Mouse (Mus musculus) A20 (cell line): ENCODE results near the gene Acot13.
"Not testable (repeated sequence)": the region's sequence is repeated elsewhere in the genome, so short reads cannot be mapped to it uniquely, and the experiment has no call there.

ENCODE experiments used
- DNase-seq: peaks from one replicate; pipeline ENCODE4 v3.0.0-alpha.2; 2011; ENCODE audit warnings: low read depth, low spot score

The Acot13 gene

GRCm38 (mm10) chr13:24831353-24832130 lies at the start of gene Acot13, which contains the start of gene Tdp2:
Acot13 (minus strand) TSS chr13:24831540.
Tdp2 (plus strand) TSS chr13:24831679.
- DNase-seq, result peak; percentile 98

GRCm38 (mm10) chr13:24880704-24881103 lies 49.4 kb upstream of the Acot13 start:
- DNase-seq, result no peak

GRCm38 (mm10) chr13:24880208-24880607 lies 48.9 kb upstream of the Acot13 start:
- DNase-seq, result no peak

DNA sequence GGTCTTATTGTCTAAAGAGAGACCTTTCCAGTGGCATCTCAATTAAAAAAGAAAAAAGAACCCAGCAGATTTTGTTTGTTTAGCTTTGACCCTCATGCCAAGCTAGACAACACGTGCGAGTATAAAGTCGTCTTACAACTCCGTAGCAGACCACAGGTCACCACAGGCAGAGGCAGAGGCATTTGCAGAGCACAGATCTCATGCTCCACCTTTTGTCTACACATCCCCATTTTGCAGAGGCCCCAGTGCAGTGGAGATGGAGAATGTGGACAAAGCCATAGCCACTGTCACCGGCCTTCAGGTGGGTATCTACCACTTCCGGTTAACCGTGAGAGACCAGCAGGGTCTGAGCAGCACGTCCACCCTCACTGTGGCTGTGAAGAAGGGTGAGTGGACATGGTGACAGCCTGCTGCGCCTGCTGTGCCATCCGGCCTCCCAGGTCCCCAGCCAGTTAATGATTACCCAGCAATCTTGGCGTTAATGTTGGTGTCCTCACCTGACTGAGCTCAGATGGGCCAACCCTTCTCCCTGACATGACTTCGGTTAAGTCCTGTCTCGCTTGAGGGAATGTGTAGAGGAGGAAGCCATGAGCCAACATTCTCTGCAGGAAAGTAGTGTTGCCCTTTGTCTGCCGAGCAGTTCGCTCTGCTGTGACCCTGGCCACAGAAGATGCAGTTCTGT lies 48.2 kb upstream of the Acot13 start:
- no peak for DNase-seq

GRCm38 (mm10) chr13:24868233-24868632 lies 36.9 kb upstream of the Acot13 start:
- no peak for DNase-seq

DNA sequence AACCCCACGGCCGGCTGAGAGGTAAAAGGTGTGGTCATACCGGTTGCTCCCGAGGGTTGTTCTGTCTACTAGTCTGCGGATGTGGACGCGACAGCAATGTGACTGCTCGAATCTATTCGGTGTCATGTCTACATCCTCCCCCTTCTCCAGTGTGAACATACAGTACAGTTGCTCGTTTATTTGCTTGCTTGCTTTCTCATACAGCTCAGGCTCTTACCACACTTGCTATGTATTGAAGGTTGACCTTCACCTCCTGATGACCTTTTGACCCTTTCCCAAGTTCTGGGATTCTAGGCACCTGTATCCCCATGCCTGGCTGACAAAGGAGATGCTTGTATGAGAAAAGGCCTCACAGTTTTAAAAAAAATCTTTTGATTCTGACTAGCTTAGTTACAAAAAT lies 36.4 kb upstream of the Acot13 start:
- no peak for DNase-seq

GRCm38 (mm10) chr13:24866430-24867402 lies 35.4 kb upstream of the Acot13 start:
- DNase-seq, result peak; percentile 80

- peak; percentile 78 for DNase-seq
Observed at GRCm38 (mm10) chr13:24862520-24862919, 31.2 kb upstream of the Acot13 start.

DNA sequence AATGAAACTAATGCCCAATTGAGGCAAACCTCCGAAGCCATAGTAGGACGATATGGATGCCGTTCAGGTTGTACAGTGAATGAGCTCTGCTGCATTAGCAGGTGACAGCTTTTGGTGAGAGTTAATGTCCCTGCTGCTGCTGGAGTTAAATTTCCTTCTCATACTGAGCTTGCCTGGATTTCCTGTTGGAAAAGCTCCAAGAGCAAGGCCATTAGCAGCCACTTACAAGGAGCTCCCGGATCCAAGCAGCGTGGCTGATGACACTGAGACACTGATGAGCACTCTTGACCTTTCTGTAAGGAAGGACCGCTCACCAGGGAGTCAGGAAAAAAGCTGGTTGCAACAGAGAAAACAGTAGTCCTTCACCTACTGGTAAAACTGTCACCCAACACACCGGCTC lies 30.7 kb upstream of the Acot13 start:
- no peak for DNase-seq

DNA sequence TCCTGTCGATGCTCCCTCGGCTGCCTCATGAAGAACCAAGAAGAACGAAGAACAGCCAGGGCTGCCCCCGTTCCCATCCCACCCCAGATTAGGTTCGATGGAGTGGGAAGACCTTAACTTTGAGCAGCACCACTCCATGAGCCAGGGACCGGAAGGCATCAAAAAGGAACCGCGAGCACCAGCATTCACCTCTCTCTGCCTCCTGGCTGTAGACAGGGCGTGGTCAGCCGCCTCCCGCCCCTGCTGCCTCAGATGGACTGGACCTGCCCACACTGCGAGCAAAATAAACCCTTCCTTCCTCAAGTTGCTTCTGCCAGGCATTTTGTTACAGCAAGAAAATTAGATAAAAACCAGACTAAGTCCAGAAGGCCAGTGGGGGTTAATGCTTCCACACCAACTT lies 29.7 kb upstream of the Acot13 start:
- no peak for DNase-seq

DNA sequence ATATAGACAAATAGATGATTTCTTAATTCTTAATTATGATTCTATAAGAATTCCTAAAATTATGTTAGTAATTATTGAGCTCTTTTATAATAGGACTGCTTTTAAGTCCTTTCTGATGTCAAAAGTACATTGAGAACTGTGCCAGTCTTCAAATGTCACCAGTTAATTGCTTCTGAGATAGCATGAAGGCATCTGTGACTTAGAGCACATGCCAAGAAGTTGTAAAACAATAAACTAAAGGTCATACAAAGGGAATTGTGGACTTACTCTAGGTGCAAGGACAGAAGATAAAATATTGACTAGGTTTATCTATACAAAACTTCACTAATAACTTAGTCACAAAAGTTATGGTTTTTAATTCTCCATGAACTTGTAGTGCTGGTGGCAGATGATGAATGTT lies 27.8 kb upstream of the Acot13 start:
- DNase-seq, result no peak

DNA sequence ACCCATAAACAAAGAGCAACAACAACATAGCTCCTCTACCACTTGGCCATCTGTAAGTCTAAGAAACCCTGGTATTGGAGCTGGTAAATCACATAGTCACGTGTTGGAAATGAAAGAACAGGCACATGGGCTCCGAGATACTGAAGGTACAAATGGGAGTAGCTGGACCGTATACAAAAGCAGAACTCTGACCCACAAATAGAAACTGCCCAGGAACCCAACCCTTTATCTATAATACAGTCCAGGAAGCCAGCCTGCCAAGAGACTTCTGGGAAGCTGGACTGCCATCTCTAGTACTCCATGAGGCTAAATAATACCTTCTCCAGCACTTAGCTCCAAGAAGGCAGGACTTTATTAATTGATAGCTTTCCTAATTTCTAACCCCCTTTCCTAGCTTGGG lies 21.2 kb upstream of the Acot13 start:
- DNase-seq, result no peak

DNA sequence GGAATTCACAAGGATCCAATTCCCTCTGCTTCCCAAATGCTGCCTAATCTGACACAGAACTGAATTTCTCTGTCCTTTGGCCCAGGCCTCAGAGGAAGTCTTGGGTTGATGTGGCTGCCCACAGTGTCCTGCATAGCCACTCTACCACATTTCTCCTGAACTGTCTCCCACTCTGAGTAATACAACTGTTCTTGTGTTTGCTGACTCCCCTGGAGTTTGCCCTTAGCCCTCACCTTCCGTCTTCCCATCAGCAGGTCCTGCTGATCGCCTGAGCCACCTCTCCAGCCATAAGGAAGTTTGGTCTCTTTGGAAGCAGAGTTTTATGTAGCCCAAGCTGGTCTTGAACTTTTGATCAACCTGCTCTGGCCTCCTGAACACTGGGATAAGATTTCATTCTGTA lies 20.6 kb upstream of the Acot13 start:
- no peak for DNase-seq

DNA sequence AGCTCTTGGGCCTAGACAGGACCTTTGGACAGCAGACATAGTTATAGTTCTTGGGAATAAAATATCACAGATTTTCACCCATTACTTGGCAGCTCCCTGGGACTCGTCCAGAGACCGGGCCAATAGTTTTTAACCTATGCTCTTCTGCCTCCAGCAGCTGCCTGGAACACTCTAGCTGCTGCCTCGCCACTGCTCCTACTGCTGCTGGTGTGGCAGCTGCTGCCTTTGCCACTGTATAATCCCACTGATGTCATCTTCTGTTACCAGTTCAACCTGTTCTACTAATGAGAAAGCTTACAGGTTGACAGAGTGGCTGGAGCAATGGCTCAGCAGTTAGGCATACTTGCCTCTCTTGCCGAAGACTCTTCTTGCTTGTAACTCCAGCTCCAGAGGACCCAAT lies 18.0 kb upstream of the Acot13 start:
- no peak for DNase-seq

- DNase-seq, result no peak
Observed at GRCm38 (mm10) chr13:24844983-24845955, 13.9 kb upstream of the Acot13 start, which contains the start of gene D130043K22Rik. D130043K22Rik (plus strand) TSS chr13:24845135.

GRCm38 (mm10) chr13:24841702-24842101 lies 10.4 kb upstream of the Acot13 start:
- DNase-seq, result no peak

DNA sequence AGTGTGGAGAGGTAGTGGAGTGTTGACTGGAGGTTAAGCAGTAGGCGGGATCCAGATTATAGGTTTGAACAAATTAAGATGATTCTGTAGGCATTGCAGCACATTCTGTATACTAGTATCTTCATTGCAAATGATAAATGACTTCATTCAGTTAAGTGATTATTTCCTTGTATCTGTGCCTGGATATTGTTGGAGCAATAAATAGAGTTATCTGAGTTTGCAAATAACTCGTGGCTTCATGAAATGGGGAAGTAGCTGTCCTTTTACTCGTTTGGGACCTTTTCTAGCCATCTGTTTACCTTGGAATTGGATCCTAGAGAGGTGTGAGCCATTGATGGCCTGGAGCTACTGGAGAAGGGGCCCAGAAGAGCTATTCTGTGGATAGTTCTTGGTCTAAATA lies 8.5 kb upstream of the Acot13 start:
- no peak for DNase-seq

GRCm38 (mm10) chr13:24837765-24838164 lies 6.4 kb upstream of the Acot13 start:
- not testable (repeated sequence) for DNase-seq

DNA sequence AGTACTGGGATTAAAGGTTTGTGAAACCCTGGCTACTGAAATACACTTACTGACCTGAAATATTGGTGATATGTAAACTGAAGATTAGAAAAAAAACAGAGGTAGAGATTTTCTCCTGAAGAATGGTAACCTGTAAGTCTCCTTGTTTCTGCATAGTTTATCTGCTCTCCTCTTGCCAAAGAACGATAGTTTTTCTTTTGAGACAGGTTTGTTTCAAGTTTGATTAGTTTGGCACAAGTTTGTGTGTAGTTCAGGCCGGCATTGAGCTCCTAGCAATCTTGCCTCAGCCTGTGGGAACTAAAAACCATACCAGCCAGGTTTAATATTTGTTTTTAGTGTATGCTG lies 1.4 kb upstream of the Acot13 start:
- DNase-seq, result no peak

- DNase-seq, result no peak
Observed at GRCm38 (mm10) chr13:24832131-24832810, 931 bp upstream of the Acot13 start.
